Mouse (Mus musculus) layer of hippocampus, adult 18-20 months (tissue): ENCODE results near the gene Rps5. TPM values are rescaled to one million over a fixed set of nuclear protein-coding genes. Genes with fewer than 3 reads are reported as not detected.
"Not testable (repeated sequence)": the region's sequence is repeated elsewhere in the genome, so short reads cannot be mapped to it uniquely, and the experiment has no call there.

Experiments used
- DNase-seq, 2 experiments: peaks; one replicate each; pipeline ENCODE4 v3.0.0; 2022; ENCODE audit warnings: low spot score in 2 of 2
- long read RNA-seq: library from polyadenylated mRNA; stranded (forward); transcript quantifications from one replicate; pipeline ENCODE4 v2.0.0, GENCODE M21; 2021
- total RNA-seq, 2 experiments: library from RNA; stranded (reverse); gene quantifications; 2 replicates each; pipeline ENCODE4 v1.2.3; 2021

Gene Rps5
- total RNA-seq, result 100 to 1,000 TPM; 427 to 466 TPM
- long read RNA-seq, transcript Rps5-201 (6 exons, 761 nt), result major isoform, 63 of 67 reads
- long read RNA-seq, partial matches to known transcripts, result 2 of 67 reads
- long read RNA-seq, other reads (novel, unspliced or antisense), result 2 of 67 reads

GRCm38 (mm10) chr7:12921705-12922465 is at the start of gene Rps5:
Gene Rps5, plus strand, starts transcription at chr7:12922290.
- DNase-seq, result peak; percentile 98 to 100

GRCm38 (mm10) chr7:12874301-12874700 is 47.8 kb upstream of the Rps5 start:
- peak in 1 of 2 experiments; percentile 21 for DNase-seq

- DNase-seq, result no peak
Observed at GRCm38 (mm10) chr7:12880036-12880435, 42.1 kb upstream of the Rps5 start.

GRCm38 (mm10) chr7:12880497-12880896 is 41.6 kb upstream of the Rps5 start:
- DNase-seq, result not testable (repeated sequence)

GRCm38 (mm10) chr7:12880911-12881660 is 41.0 kb upstream of the Rps5 start, which contains the start of gene Zfp128:
Gene Zfp128, plus strand, starts transcription at chr7:12881177.
- DNase-seq, result peak; percentile 94 to 98

GRCm38 (mm10) chr7:12886563-12887266 is 35.4 kb upstream of the Rps5 start:
- no peak for DNase-seq

GRCm38 (mm10) chr7:12887585-12887984 is 34.5 kb upstream of the Rps5 start:
- no peak for DNase-seq

- no peak for DNase-seq
Observed at GRCm38 (mm10) chr7:12890928-12891327, 31.2 kb upstream of the Rps5 start.

- DNase-seq, result no peak
Observed at GRCm38 (mm10) chr7:12891334-12891733, 30.8 kb upstream of the Rps5 start.

- DNase-seq, result peak; percentile 95 to 98
Observed at GRCm38 (mm10) chr7:12897655-12898410, 24.3 kb upstream of the Rps5 start, which contains the start of gene Zscan22. Gene Zscan22, plus strand, starts transcription at chr7:12897815.

- no peak for DNase-seq
Observed at GRCm38 (mm10) chr7:12901517-12901916, 20.6 kb upstream of the Rps5 start.

GRCm38 (mm10) chr7:12903623-12904022 is 18.5 kb upstream of the Rps5 start:
- no peak for DNase-seq

GRCm38 (mm10) chr7:12905146-12905545 is 16.9 kb upstream of the Rps5 start:
- no peak for DNase-seq

- peak; percentile 68 to 91 for DNase-seq
Observed at GRCm38 (mm10) chr7:12909498-12909962, 12.6 kb upstream of the Rps5 start.

GRCm38 (mm10) chr7:12910181-12910668 is 11.9 kb upstream of the Rps5 start:
- DNase-seq, result peak; percentile 64 to 78

GRCm38 (mm10) chr7:12913556-12913955 is 8.5 kb upstream of the Rps5 start:
- no peak for DNase-seq

- not testable (repeated sequence) for DNase-seq
Observed at GRCm38 (mm10) chr7:12920495-12920894, 1.6 kb upstream of the Rps5 start.

GRCm38 (mm10) chr7:12921318-12921704 is 779 bp upstream of the Rps5 start:
- no peak for DNase-seq

GRCm38 (mm10) chr7:12922729-12923128 is 639 bp downstream of the Rps5 start:
- DNase-seq, result no peak

GRCm38 (mm10) chr7:12926316-12926715 is 4.2 kb downstream of the Rps5 start:
- no peak for DNase-seq
